Mouse (Mus musculus) liver, adult (tissue): Measurements from ENCODE around the gene Idh3a.

Experiments
- GATA4 ChIP-seq: IDR thresholded peaks from 2 replicates; pipeline ENCODE4 v1.6.1; 2014; ENCODE audit warnings: mild to moderate bottlenecking, low read length; ENCODE audit not compliant: insufficient replicate concordance

The Idh3a gene

GRCm38 (mm10) chr9:54566958-54567357 is 19.2 kb upstream of the Idh3a start:
- TF ChIP-seq GATA4: no peak

DNA sequence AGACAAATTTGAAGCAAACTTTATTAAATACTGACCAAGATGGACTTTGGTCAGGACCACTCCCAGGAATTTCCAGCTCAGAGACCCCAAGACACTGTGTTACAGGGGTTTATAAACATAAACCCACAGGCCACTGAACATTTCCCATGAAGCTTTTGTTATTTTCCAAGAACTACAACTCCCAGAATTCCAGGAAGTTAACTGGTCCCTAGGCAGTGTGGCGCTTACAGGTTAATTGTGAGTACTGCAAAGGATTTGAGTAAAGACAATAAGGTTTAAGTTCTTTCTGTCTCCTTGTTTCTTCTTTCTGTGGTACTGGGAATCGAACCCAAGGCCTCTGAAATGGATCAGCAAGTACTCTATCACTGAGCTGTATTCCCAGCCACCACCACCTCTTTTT is 17.4 kb upstream of the Idh3a start:
- no peak for TF ChIP-seq GATA4

DNA sequence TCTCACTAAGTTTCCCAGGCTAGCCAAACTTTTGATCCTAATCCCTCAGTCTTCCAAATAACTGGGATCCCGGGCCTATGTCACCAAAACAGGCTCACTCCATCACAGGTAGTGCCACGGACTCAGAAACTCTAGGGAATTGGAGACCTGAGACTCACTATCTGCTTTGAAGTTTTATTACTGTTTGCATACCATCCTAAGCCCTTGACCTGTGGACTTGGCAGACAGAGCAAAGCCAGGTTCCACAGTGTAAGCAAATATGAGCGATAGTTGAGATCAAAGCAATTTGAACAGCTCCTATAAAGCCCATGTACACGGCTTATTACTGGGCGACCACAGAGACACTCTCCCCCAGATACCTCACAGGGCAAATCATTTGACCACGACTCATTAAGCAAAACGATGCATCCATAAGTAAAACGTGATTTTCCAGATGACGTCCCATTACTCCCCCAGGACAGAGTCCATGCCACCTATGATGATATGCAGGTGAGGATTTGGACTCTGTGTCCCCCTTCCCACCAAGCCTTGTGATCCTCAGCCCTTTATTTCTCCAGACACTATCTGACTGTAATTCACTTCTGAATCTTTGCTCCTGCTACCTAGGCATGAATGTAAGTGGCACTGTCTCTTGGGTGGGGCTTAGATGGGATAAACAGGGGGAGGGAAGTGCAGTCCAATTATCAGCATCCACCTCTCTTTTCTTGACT is 14.8 kb upstream of the Idh3a start:
- TF ChIP-seq GATA4: 0 out of 2 replicates have a peak, but pooled peaks have one; percentile 17

GRCm38 (mm10) chr9:54583712-54584111 is 2.4 kb upstream of the Idh3a start:
- no peak for TF ChIP-seq GATA4

DNA sequence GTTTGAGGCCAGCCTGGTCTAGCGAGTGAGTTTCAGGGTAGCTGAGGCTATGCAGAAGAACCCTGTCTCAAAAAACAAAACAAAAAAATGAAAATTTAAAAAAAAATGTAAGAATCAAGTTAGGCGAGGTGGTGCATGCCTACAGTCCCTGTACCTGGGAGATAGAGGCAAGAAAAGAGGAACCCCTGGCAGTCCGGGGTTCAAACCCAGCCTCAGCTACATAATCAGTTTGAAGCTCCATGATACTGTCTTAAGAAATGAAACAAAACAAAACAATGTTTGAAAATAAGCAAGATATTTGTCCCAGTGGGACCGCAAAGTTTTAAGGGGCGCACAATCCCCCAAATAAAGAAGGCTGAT is 315 bp upstream of the Idh3a start:
- no peak for TF ChIP-seq GATA4

- no peak for TF ChIP-seq GATA4
These were observed 1.7 kb downstream of the Idh3a start for GRCm38 (mm10) chr9:54587863-54588262.

- TF ChIP-seq GATA4: no peak
These were observed 10.8 kb downstream of the Idh3a start for GRCm38 (mm10) chr9:54596752-54597465.

- TF ChIP-seq GATA4: no peak
These were observed 16.3 kb downstream of the Idh3a start for GRCm38 (mm10) chr9:54602386-54602785.

GRCm38 (mm10) chr9:54602916-54603315 is 16.8 kb downstream of the Idh3a start:
- no peak for TF ChIP-seq GATA4

- TF ChIP-seq GATA4: no peak
These were observed 18.1 kb downstream of the Idh3a start for GRCm38 (mm10) chr9:54604131-54604654.

GRCm38 (mm10) chr9:54604886-54605285 is 18.8 kb downstream of the Idh3a start:
- TF ChIP-seq GATA4: no peak

DNA sequence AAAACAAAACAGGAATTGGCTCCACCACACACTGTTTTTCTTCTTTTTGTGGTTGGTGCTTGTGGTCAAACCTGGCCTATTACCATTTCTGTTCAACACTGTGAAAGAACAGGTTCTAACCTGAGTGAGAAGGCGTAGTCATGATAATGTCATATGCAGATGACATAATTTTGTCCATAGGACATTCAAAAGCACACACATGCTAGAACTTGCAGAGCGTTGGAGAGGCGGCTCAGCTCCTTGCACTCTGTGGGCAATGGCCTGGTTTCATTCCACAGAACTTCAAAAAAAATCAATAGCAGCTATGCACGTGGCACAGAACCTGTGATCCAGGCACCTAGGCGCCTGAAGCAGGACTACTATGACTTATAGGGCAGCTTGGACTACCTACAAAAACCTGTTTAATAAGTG is 26.7 kb downstream of the Idh3a start:
- no peak for TF ChIP-seq GATA4

GRCm38 (mm10) chr9:54614182-54614850 is 28.2 kb downstream of the Idh3a start:
- no peak for TF ChIP-seq GATA4

- no peak for TF ChIP-seq GATA4
These were observed 41.1 kb downstream of the Idh3a start for GRCm38 (mm10) chr9:54627240-54627639.

DNA sequence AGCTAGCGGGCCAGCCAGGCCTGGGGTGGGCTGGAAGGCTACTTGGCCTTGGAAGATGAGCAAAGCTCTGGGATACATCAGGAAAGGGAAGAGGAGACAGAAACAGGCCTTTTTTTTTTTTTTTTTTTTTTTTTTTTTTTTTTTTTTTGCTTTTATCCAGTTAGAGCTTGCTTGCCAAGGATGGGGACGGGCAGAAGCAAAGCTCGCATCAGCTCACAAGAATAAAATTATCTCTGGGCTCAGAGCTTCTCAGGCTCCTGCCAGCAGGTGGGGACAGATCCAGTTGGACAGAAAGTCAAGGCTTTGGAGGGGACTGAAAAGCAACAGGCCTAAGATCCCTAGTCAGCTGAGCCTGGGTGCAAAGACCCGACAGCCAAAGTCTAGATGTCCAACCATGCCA is 42.6 kb downstream of the Idh3a start:
- no peak for TF ChIP-seq GATA4
